Mouse (Mus musculus): ENCODE measurements around the gene Olfr309.
"Not testable (repeated sequence)": the region's sequence is repeated elsewhere in the genome, so short reads cannot be mapped to it uniquely, and the experiment has no call there.

The Olfr309 gene

GRCm38 (mm10) chr7:86313608-86314007, at the start of gene Olfr309:
TSS of gene Olfr309 (minus strand) at chr7:86313708.
- no peak for DNase-seq (ENCODE audit: low spot score in 2 of 2)

GRCm38 (mm10) chr7:86346296-86346695, 32.8 kb upstream of the Olfr309 start:
- DNase-seq (ENCODE audit: low spot score in 2 of 2) = not testable (repeated sequence)

- no peak for DNase-seq (ENCODE audit: low spot score in 2 of 2)
These were observed 30.7 kb upstream of the Olfr309 start for GRCm38 (mm10) chr7:86344253-86344652.

- DNase-seq (ENCODE audit: low spot score in 2 of 2) = no peak
These were observed 29.5 kb upstream of the Olfr309 start for GRCm38 (mm10) chr7:86342881-86343565.

GRCm38 (mm10) chr7:86337486-86337885, 24.0 kb upstream of the Olfr309 start, which contains the start of gene Olfr307:
TSS of gene Olfr307 (minus strand) at chr7:86337586.
- no peak for DNase-seq (ENCODE audit: low spot score in 2 of 2)

GRCm38 (mm10) chr7:86325530-86325929, 12.0 kb upstream of the Olfr309 start, which contains the start of gene Olfr308:
TSS of gene Olfr308 (minus strand) at chr7:86325630.
- no peak for DNase-seq (ENCODE audit: low spot score in 2 of 2)

- no peak for DNase-seq (ENCODE audit: low spot score in 2 of 2)
These were observed 7.8 kb upstream of the Olfr309 start for GRCm38 (mm10) chr7:86321323-86321722.

- DNase-seq (ENCODE audit: low spot score in 2 of 2) = no peak
These were observed 36.4 kb downstream of the Olfr309 start, which contains the start of gene Olfr310 for GRCm38 (mm10) chr7:86277072-86277471. TSS of gene Olfr310 (minus strand) at chr7:86277172.

Data from frontal cortex, postnatal 25 days (tissue).